Mouse (Mus musculus): Measurements from ENCODE around the gene Gpr156.
A peak's percentile ranks its signal among the peaks of the same experiment; 100 is the strongest.

The Gpr156 gene

GRCm38 (mm10) chr16:37916138-37916817, at the start of gene Gpr156:
Gene Gpr156 (plus strand): TSS chr16:37916496.
- Histone ChIP-seq H3K4me3 (replicated peaks; ENCODE audit: low read length) (peak within 1 kb of the TSS; percentile 78), H3K9me3 (ENCODE audit: low read length) (no peaks in the 10 kb centered on the region), H3K4me1 (replicated peaks; ENCODE audit: low read depth, low read length) (peaks cover 8% of the 10 kb centered on the region; the same call in 1 of the 2 replicates), H3K27me3 (ENCODE audit: insufficient read depth, low read length) (peaks cover 57% of the 10 kb centered on the region), H3K36me3 (ENCODE audit: insufficient read depth, low read length) (no peaks in the 10 kb centered on the region)
- TF ChIP-seq POU5F1 (IDR thresholded peaks at IDR 0.05; ENCODE audit: borderline replicate concordance, low read length) (no peak), NANOG (IDR thresholded peaks at IDR 0.05; ENCODE audit: borderline replicate concordance, low read length) (no peak), CTCF (conservative IDR thresholded peaks at IDR 0.05; ENCODE audit: low read length) (no peak)

GRCm38 (mm10) chr16:37867791-37868505, 48.3 kb upstream of the Gpr156 start, which contains the start of gene Lrrc58:
Gene Lrrc58 (plus strand): TSS chr16:37868389.
- Histone ChIP-seq H3K9me3 (ENCODE audit: low read length) (no peaks in the 10 kb centered on the region), H3K4me3 (replicated peaks; ENCODE audit: low read length) (peak within 1 kb of the TSS; percentile 92), H3K36me3 (ENCODE audit: insufficient read depth, low read length) (peaks cover 13% of the 10 kb centered on the region; the same call in 1 of the 2 replicates), H3K27me3 (ENCODE audit: insufficient read depth, low read length) (peaks cover 5% of the 10 kb centered on the region; the same call in 1 of the 2 replicates), H3K4me1 (replicated peaks; ENCODE audit: low read depth, low read length) (peaks cover 25% of the 10 kb centered on the region)
- no peak for TF ChIP-seq CTCF (conservative IDR thresholded peaks at IDR 0.05; ENCODE audit: low read length)
- no peak for TF ChIP-seq POU5F1 (IDR thresholded peaks at IDR 0.05; ENCODE audit: borderline replicate concordance, low read length)
- no peak for TF ChIP-seq NANOG (IDR thresholded peaks at IDR 0.05; ENCODE audit: borderline replicate concordance, low read length)

- H3K9me3 ChIP-seq (ENCODE audit: low read length): no peaks in the 10 kb centered on the region
- TF ChIP-seq POU5F1 (IDR thresholded peaks at IDR 0.05; ENCODE audit: borderline replicate concordance, low read length): no peak
- no peak for TF ChIP-seq CTCF (conservative IDR thresholded peaks at IDR 0.05; ENCODE audit: low read length)
- no peak for TF ChIP-seq NANOG (IDR thresholded peaks at IDR 0.05; ENCODE audit: borderline replicate concordance, low read length)
- H3K4me3 ChIP-seq (replicated peaks; ENCODE audit: low read length): peak overlapping the region; percentile 92
- peaks cover 25% of the 10 kb centered on the region for H3K4me1 ChIP-seq (replicated peaks; ENCODE audit: low read depth, low read length)
- peaks cover 5% of the 10 kb centered on the region; the same call in 1 of the 2 replicates for H3K27me3 ChIP-seq (ENCODE audit: insufficient read depth, low read length)
- peaks cover 13% of the 10 kb centered on the region; the same call in 1 of the 2 replicates for H3K36me3 ChIP-seq (ENCODE audit: insufficient read depth, low read length)
Observed at GRCm38 (mm10) chr16:37868506-37869469, 47.5 kb upstream of the Gpr156 start.

- H3K4me1 ChIP-seq (replicated peaks; ENCODE audit: low read depth, low read length): peaks cover 27% of the 10 kb centered on the region
- peaks cover 5% of the 10 kb centered on the region; the same call in 1 of the 2 replicates for H3K27me3 ChIP-seq (ENCODE audit: insufficient read depth, low read length)
- peaks cover 13% of the 10 kb centered on the region; the same call in 1 of the 2 replicates for H3K36me3 ChIP-seq (ENCODE audit: insufficient read depth, low read length)
- no peaks in the 10 kb centered on the region for H3K9me3 ChIP-seq (ENCODE audit: low read length)
- TF ChIP-seq POU5F1 (IDR thresholded peaks at IDR 0.05; ENCODE audit: borderline replicate concordance, low read length): no peak
- no peak for TF ChIP-seq NANOG (IDR thresholded peaks at IDR 0.05; ENCODE audit: borderline replicate concordance, low read length)
- TF ChIP-seq CTCF (conservative IDR thresholded peaks at IDR 0.05; ENCODE audit: low read length): no peak
- peak overlapping the region; percentile 92 for H3K4me3 ChIP-seq (replicated peaks; ENCODE audit: low read length)
Observed at GRCm38 (mm10) chr16:37869470-37870231, 46.6 kb upstream of the Gpr156 start.

- no peaks in the 10 kb centered on the region for H3K9me3 ChIP-seq (ENCODE audit: low read length)
- no peak overlapping the region for H3K4me3 ChIP-seq (replicated peaks; ENCODE audit: low read length)
- peaks cover 13% of the 10 kb centered on the region; the same call in 1 of the 2 replicates for H3K36me3 ChIP-seq (ENCODE audit: insufficient read depth, low read length)
- no peak for TF ChIP-seq CTCF (conservative IDR thresholded peaks at IDR 0.05; ENCODE audit: low read length)
- TF ChIP-seq NANOG (IDR thresholded peaks at IDR 0.05; ENCODE audit: borderline replicate concordance, low read length): no peak
- no peak for TF ChIP-seq POU5F1 (IDR thresholded peaks at IDR 0.05; ENCODE audit: borderline replicate concordance, low read length)
- peaks cover 30% of the 10 kb centered on the region for H3K4me1 ChIP-seq (replicated peaks; ENCODE audit: low read depth, low read length)
- H3K27me3 ChIP-seq (ENCODE audit: insufficient read depth, low read length): peaks cover 5% of the 10 kb centered on the region; the same call in 1 of the 2 replicates
Observed at GRCm38 (mm10) chr16:37871112-37871715, 45.1 kb upstream of the Gpr156 start.

- Histone ChIP-seq H3K4me3 (replicated peaks; ENCODE audit: low read length) (no peak overlapping the region), H3K36me3 (ENCODE audit: insufficient read depth, low read length) (peaks cover 45% of the 10 kb centered on the region), H3K4me1 (replicated peaks; ENCODE audit: low read depth, low read length) (peaks cover 19% of the 10 kb centered on the region), H3K9me3 (ENCODE audit: low read length) (no peaks in the 10 kb centered on the region), H3K27me3 (ENCODE audit: insufficient read depth, low read length) (no peaks in the 10 kb centered on the region)
- no peak for TF ChIP-seq CTCF (conservative IDR thresholded peaks at IDR 0.05; ENCODE audit: low read length)
- TF ChIP-seq NANOG (IDR thresholded peaks at IDR 0.05; ENCODE audit: borderline replicate concordance, low read length): no peak
- no peak for TF ChIP-seq POU5F1 (IDR thresholded peaks at IDR 0.05; ENCODE audit: borderline replicate concordance, low read length)
Observed at GRCm38 (mm10) chr16:37874501-37875235, 41.6 kb upstream of the Gpr156 start.

Measured in E14TG2a.4 (cell line).